Mouse (Mus musculus) embryonic fibroblast, embryonic 13.5 days (primary cell): Measurements from ENCODE around the gene Vps29.

Source experiments
- CTCF ChIP-seq: IDR thresholded peaks from 2 replicates; pipeline ENCODE4 v1.5.1; 2011; ENCODE audit warnings: mild to moderate bottlenecking, control low read depth, low read length, moderate library complexity, borderline replicate concordance; ENCODE audit not compliant: insufficient read depth
- POLR2A ChIP-seq: IDR thresholded peaks from 2 replicates; pipeline ENCODE4 v1.6.1; 2011; ENCODE audit warnings: low read depth, mild to moderate bottlenecking, control low read depth, low read length, moderate library complexity

GRCm38 (mm10) chr5:122377101-122377833 is 23.1 kb downstream of the Vps29 start:
- TF ChIP-seq CTCF, result no peak
- no peak for TF ChIP-seq POLR2A
